Mouse (Mus musculus) small intestine, adult 2 months (tissue): ENCODE measurements around the gene Dctn1.

ENCODE experiments used
- CTCF ChIP-seq: fragments of 200-500 bp; IDR thresholded peaks from 2 replicates; pipeline ENCODE4 v1.5.1; 2012; ENCODE audit warnings: low read depth, mild to moderate bottlenecking, control low read depth, inconsistent platforms, low read length, moderate library complexity, mixed read lengths; ENCODE audit not compliant: insufficient replicate concordance, insufficient read length; ENCODE audit errors: extremely low read depth
- POLR2A ChIP-seq: fragments of 200-500 bp; IDR thresholded peaks from 2 replicates; pipeline ENCODE4 v1.6.1; 2012; ENCODE audit warnings: low read depth, mild to moderate bottlenecking, control low read depth, inconsistent platforms, low read length, moderate library complexity

GRCm38 (mm10) chr6:83119734-83120051, 46.0 kb upstream of the Dctn1 start:
- no peak for TF ChIP-seq POLR2A
- TF ChIP-seq CTCF: no peak
